Mouse (Mus musculus) thymus, adult 18-20 months (tissue): Measurements from ENCODE around the gene Myo1d.

Source experiments
- DNase-seq, 2 experiments: peaks; one replicate each; pipeline ENCODE4 v3.0.0; 2022; ENCODE audit warnings: mixed read lengths in 2 of 2

The Myo1d gene

GRCm38 (mm10) chr11:80779527-80780344 is at the start of gene Myo1d:
Myo1d (minus strand) TSS chr11:80780025.
- DNase-seq, result peak; percentile 59

- DNase-seq, result no peak
Measured at GRCm38 (mm10) chr11:80821794-80822193, 42.0 kb upstream of the Myo1d start.

- DNase-seq, result no peak
Measured at GRCm38 (mm10) chr11:80821296-80821695, 41.5 kb upstream of the Myo1d start.

GRCm38 (mm10) chr11:80820085-80820484 is 40.3 kb upstream of the Myo1d start:
- DNase-seq, result no peak

GRCm38 (mm10) chr11:80818060-80818697 is 38.4 kb upstream of the Myo1d start:
- DNase-seq, result peak in 1 of 2 experiments; percentile 12

GRCm38 (mm10) chr11:80815354-80815753 is 35.5 kb upstream of the Myo1d start:
- DNase-seq, result no peak

GRCm38 (mm10) chr11:80811156-80811555 is 31.3 kb upstream of the Myo1d start:
- no peak for DNase-seq

- DNase-seq, result no peak
Measured at GRCm38 (mm10) chr11:80809993-80810821, 30.4 kb upstream of the Myo1d start, which contains the start of gene Tmem98. Tmem98 (plus strand) TSS chr11:80810175.

- no peak for DNase-seq
Measured at GRCm38 (mm10) chr11:80809666-80809992, 29.8 kb upstream of the Myo1d start.

- no peak for DNase-seq
Measured at GRCm38 (mm10) chr11:80808551-80809070, 28.8 kb upstream of the Myo1d start.

GRCm38 (mm10) chr11:80802706-80803105 is 22.9 kb upstream of the Myo1d start:
- no peak for DNase-seq

- no peak for DNase-seq
Measured at GRCm38 (mm10) chr11:80799979-80800378, 20.2 kb upstream of the Myo1d start.

GRCm38 (mm10) chr11:80795431-80795830 is 15.6 kb upstream of the Myo1d start:
- DNase-seq, result no peak

GRCm38 (mm10) chr11:80794290-80794689 is 14.5 kb upstream of the Myo1d start:
- DNase-seq, result no peak

- DNase-seq, result no peak
Measured at GRCm38 (mm10) chr11:80793386-80793785, 13.6 kb upstream of the Myo1d start.

- DNase-seq, result no peak
Measured at GRCm38 (mm10) chr11:80791677-80792432, 12.0 kb upstream of the Myo1d start.

GRCm38 (mm10) chr11:80790413-80790812 is 10.6 kb upstream of the Myo1d start:
- DNase-seq, result no peak

- DNase-seq, result no peak
Measured at GRCm38 (mm10) chr11:80789647-80790240, 9.9 kb upstream of the Myo1d start.

- no peak for DNase-seq
Measured at GRCm38 (mm10) chr11:80785672-80786071, 5.8 kb upstream of the Myo1d start.

- no peak for DNase-seq
Measured at GRCm38 (mm10) chr11:80784294-80784743, 4.5 kb upstream of the Myo1d start.

- no peak for DNase-seq
Measured at GRCm38 (mm10) chr11:80783460-80783859, 3.6 kb upstream of the Myo1d start.

GRCm38 (mm10) chr11:80781535-80781934 is 1.7 kb upstream of the Myo1d start:
- no peak for DNase-seq
